Mouse (Mus musculus) liver, postnatal 0 days (tissue): ENCODE results near the gene Ranbp10. TPM values are rescaled to one million over a fixed set of nuclear protein-coding genes. Genes with fewer than 3 reads are reported as not detected.

Source experiments
- ATAC-seq: fragments of 200-750 bp; cut with Nextera tagmentation; 2 replicates; pipeline ENCODE4 v1.8.0; 2017; ENCODE audit warnings: mild to moderate bottlenecking, moderate library complexity
- DNase-seq: peaks from one replicate; pipeline ENCODE4 v3.0.0-alpha.2; 2016
- H3K27ac ChIP-seq: fragments of 300-500 bp; sonication (generic); 2 replicates; pipeline ENCODE4 v1.5.1; 2014; ENCODE audit warnings: antibody characterized with exemption, moderate library complexity, mild to moderate bottlenecking, low read depth
- H3K27me3 ChIP-seq: fragments of 300-500 bp; sonication (generic); 2 replicates; pipeline ENCODE4 v1.6.1; 2014; ENCODE audit warnings: low read length, control low read depth, mixed read lengths; ENCODE audit not compliant: insufficient read depth
- H3K36me3 ChIP-seq: fragments of 300-500 bp; sonication (generic); replicated peaks from 2 replicates; pipeline ENCODE4 v1.6.1; 2014; ENCODE audit warnings: mild to moderate bottlenecking, control low read depth, low read length, moderate library complexity, mixed read lengths; ENCODE audit not compliant: insufficient read depth
- H3K4me1 ChIP-seq: fragments of 300-500 bp; sonication (generic); 2 replicates; pipeline ENCODE4 v1.6.1; 2014; ENCODE audit warnings: antibody characterized with exemption, mild to moderate bottlenecking, control low read depth; ENCODE audit not compliant: insufficient read depth
- H3K4me2 ChIP-seq: fragments of 300-500 bp; sonication (generic); 2 replicates; pipeline ENCODE4 v1.6.1; 2014; ENCODE audit warnings: low read depth, mild to moderate bottlenecking, low read length, moderate library complexity, mixed read lengths
- H3K4me3 ChIP-seq: fragments of 300-500 bp; sonication (generic); 2 replicates; pipeline ENCODE4 v1.5.1; 2014; ENCODE audit warnings: low read depth, low read length
- H3K9ac ChIP-seq: fragments of 300-500 bp; sonication (generic); replicated peaks from 2 replicates; pipeline ENCODE4 v1.6.1; 2014; ENCODE audit warnings: mild to moderate bottlenecking, moderate library complexity
- H3K9me3 ChIP-seq: fragments of 300-500 bp; sonication (generic); 2 replicates; pipeline ENCODE4 v1.6.1; 2016; ENCODE audit warnings: mild to moderate bottlenecking, control low read depth, low read length, mixed read lengths
- CTCF ChIP-seq: sonication (generic); IDR thresholded peaks from 2 replicates; pipeline ENCODE4 v1.5.1; 2016; ENCODE audit warnings: antibody characterized with exemption, low read depth
- EP300 ChIP-seq: IDR thresholded peaks from 2 replicates; pipeline ENCODE4 v1.6.1; 2016; ENCODE audit warnings: antibody characterized with exemption, low read depth, mild to moderate bottlenecking
- WGBS: fragments of 180-500 bp; shearing (Covaris S2); extraction: QIAGEN DNeasy Blood & Tissue Kit; methylation state at CpG from one replicate; pipeline ENCODE4 v1.1.7; 2014; ENCODE audit not compliant: insufficient replicate concordance; 5-methylcytosine and 5-hydroxymethylcytosine counted together
- polyA plus RNA-seq: library from polyadenylated mRNA; unstranded; fragments of >200 nt; fragmentation: Nextera tagmentation; extraction: Ambion mirVana; gene quantifications from 2 replicates; pipeline ENCODE4 v1.2.1, GENCODE M21; 2015

Ranbp10 gene
- polyA plus RNA-seq, 1 experiment from 2014 or later, result 20.9 TPM

DNA sequence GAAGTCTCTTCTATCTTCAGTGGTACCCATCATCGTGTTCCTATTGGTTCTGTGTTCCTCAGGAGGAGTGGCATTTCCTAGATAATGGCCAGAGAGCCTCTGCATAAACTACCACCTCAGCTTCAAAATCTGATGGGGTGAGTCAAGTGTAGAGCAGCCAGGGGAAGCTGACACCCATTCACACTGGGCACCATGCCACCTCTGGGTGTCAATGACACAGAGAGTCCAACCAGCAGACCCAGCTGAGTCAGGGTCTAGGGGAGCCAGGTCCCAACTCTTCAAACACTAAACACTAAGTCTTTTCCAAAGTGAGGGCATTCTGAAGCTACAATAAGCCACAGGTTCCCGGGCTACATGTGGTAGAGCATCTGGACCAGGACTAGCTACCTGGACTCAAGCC is 18.7 kb downstream of the Ranbp10 start:
- ATAC-seq, result peak; percentile 47
- H3K4me3 ChIP-seq, result no peak overlapping the region
- no peaks in the 10 kb centered on the region for H3K27me3 ChIP-seq
- no peak overlapping the region for H3K9ac ChIP-seq
- WGBS, result 72% methylated on average over 2 of the region's 2 CpGs
- peaks cover 65% of the 10 kb centered on the region for H3K4me1 ChIP-seq
- peak; percentile 65 for DNase-seq
- TF ChIP-seq EP300 (no peak), CTCF (no peak)
- H3K4me2 ChIP-seq, result no peak overlapping the region
- peak overlapping the region; percentile 30 for H3K27ac ChIP-seq
- peaks cover 57% of the 10 kb centered on the region for H3K36me3 ChIP-seq
- H3K9me3 ChIP-seq, result no peaks in the 10 kb centered on the region

DNA sequence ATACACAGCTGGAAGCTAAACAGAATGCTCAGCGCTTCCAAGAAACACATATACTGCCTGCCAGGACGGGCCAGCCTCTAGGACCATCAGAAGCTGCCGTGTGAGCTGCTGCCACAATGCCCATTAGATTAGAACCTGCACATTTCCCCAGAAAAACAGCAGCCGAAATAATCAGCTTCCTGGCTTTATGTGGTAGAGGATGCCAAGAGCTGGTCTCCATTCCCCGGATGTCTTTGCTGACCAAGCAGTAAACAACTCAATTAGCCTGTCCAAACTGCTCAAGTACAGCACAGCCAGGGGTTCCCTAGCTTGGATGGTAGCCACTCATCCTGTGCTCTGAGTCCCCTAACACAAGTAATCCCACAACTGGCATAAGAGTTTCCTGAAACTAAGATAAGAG is 19.4 kb downstream of the Ranbp10 start:
- Histone ChIP-seq H3K4me2 (no peak overlapping the region), H3K36me3 (peaks cover 54% of the 10 kb centered on the region), H3K9me3 (no peaks in the 10 kb centered on the region), H3K4me3 (no peak overlapping the region), H3K27ac (peak overlapping the region; percentile 36; the same call in 1 of the 2 replicates), H3K4me1 (peaks cover 61% of the 10 kb centered on the region), H3K27me3 (no peaks in the 10 kb centered on the region), H3K9ac (no peak overlapping the region)
- no peak for TF ChIP-seq EP300
- no peak for TF ChIP-seq CTCF
- ATAC-seq (no peak), DNase-seq (no peak)
- 86% methylated on average over 5 of the region's 5 CpGs for whole genome bisulfite sequencing

DNA sequence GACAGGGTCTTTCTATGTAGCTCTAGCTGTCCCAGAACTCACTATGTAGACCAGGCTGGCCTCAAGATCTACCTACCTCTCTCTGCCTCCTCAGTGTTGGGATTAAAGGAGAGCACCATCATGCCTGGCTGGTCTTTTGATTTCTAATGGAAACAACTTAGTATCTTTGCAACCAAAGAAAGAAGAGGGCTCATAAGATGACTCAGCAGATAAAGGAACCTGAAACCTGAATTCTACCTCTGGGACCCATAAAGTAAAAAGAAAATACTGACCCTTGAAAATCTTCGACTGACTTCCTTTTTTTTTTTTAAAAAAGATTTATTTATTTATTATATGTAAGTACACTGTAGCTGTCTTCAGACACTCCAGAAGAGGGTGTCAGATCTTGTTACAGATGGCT is 21.2 kb downstream of the Ranbp10 start:
- H3K9me3 ChIP-seq, result no peaks in the 10 kb centered on the region
- TF ChIP-seq EP300 (no peak), CTCF (no peak)
- peaks cover 49% of the 10 kb centered on the region for H3K4me1 ChIP-seq
- no peak overlapping the region for H3K9ac ChIP-seq
- peak overlapping the region; percentile 70 for H3K27ac ChIP-seq
- ATAC-seq (no peak), DNase-seq (no peak)
- no peak overlapping the region for H3K4me3 ChIP-seq
- peaks cover 39% of the 10 kb centered on the region for H3K36me3 ChIP-seq
- WGBS, result 34% methylated on average over 1 of the region's 1 CpGs
- no peak overlapping the region for H3K4me2 ChIP-seq
- no peaks in the 10 kb centered on the region for H3K27me3 ChIP-seq

DNA sequence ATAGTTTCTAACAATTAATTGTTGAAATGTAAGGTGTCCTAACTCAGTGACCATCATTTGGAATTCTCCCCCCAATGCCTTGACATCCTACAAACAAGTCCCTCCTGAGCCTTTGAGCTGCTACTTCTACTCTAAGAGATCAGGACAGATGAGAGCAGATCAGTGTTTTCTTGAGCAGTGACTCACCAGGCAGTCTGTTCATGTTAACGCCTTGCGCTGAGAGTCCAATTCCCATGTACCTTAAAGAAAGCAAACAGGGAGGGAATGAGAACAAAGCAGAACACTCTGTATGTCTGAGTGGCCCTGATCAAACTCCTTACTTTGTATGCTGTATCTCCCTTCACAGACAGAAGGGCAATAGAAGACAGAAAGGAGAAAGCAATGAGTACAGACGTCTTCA is 21.8 kb downstream of the Ranbp10 start:
- no peak for ATAC-seq
- Histone ChIP-seq H3K4me2 (no peak overlapping the region), H3K27ac (peak overlapping the region; percentile 70), H3K9me3 (no peaks in the 10 kb centered on the region), H3K27me3 (no peaks in the 10 kb centered on the region), H3K4me1 (peaks cover 49% of the 10 kb centered on the region), H3K4me3 (no peak overlapping the region), H3K36me3 (peaks cover 40% of the 10 kb centered on the region), H3K9ac (no peak overlapping the region)
- TF ChIP-seq CTCF, result no peak
- no peak for TF ChIP-seq EP300
- 85% methylated on average over 3 of the region's 3 CpGs for WGBS
- DNase-seq, result no peak

DNA sequence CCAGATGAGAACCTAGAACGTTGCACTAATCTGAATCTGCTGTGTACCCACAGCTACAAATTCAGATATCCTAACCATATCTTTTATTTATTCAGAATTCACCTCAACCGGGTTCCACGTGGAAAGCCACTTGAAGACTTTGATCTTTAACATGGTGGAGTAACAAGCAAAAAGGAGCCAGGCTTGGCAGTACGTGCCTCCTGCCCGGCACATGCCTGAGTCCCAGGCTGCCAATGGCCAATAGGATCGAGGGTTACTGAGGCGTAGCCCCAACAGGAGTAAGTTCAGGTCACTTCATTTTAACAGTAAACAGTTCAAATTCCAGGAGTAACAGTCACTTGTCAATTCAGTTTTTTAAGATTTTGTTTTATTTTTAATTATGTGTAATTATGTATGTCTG is 22.4 kb downstream of the Ranbp10 start:
- TF ChIP-seq CTCF (no peak), EP300 (0 out of 2 replicates have a peak, but pooled peaks have one; percentile 53)
- Histone ChIP-seq H3K4me1 (peaks cover 51% of the 10 kb centered on the region), H3K9me3 (no peaks in the 10 kb centered on the region), H3K27me3 (no peaks in the 10 kb centered on the region), H3K4me3 (no peak overlapping the region), H3K4me2 (no peak overlapping the region), H3K27ac (peak overlapping the region; percentile 70), H3K9ac (no peak overlapping the region), H3K36me3 (peaks cover 45% of the 10 kb centered on the region)
- DNase-seq (no peak), ATAC-seq (peak; percentile 21; the same call in 1 of the 2 replicates)
- WGBS, result 85% methylated on average over 7 of the region's 7 CpGs

DNA sequence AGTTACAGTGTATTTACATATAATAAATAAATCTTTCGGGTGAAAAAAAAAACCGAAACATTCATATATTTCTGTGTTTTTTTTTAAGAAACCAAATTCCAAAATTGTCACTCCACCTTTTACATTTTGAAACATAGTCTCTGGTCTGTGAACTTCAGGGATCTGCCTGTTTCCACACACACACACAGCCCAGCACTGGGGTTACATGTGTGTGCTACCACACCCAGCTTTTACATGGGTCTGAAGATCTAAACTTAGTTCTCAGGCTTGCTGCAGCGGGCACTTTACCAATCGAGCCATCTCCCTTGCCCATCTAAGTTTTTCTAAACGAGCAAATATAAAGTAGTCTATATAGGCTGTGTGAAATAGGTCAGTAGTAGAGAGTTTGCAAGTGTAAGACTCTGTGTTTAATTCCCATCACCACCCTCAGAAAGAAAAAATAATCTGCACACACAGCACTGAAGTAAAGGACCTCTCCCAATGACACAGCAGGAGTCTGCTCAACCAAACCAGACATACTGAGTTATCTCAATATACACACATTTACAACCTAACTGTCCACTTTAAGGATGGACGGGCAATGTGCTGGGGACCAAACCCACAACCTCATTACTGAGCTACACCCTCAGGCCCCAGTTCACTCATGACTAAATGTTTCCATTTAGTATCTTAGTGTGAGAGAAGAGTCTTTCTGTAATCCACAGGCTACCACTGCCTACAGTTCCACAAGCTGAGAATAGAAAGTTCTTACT is 25.8 kb downstream of the Ranbp10 start:
- H3K9ac ChIP-seq, result peak overlapping the region; percentile 56

More for the DNA sequence above, 25.8 kb downstream of the Ranbp10 start:
- H3K9me3 ChIP-seq, result no peaks in the 10 kb centered on the region
- no peaks in the 10 kb centered on the region for H3K27me3 ChIP-seq
- H3K36me3 ChIP-seq, result peaks cover 45% of the 10 kb centered on the region
- no peak for DNase-seq
- H3K4me2 ChIP-seq, result peak overlapping the region; percentile 61
- peak overlapping the region; percentile 97 for H3K27ac ChIP-seq
- WGBS, result 67% methylated on average over 6 of the region's 6 CpGs
- peak; percentile 90 for ATAC-seq
- 0 out of 2 replicates have a peak overlapping the region, but pooled peaks have one; percentile 11 for H3K4me3 ChIP-seq
- peaks cover 47% of the 10 kb centered on the region for H3K4me1 ChIP-seq
- TF ChIP-seq CTCF (no peak), EP300 (peak; percentile 99)
